Mouse (Mus musculus) MEL (cell line): ENCODE results near the gene Snrnp27. TPM values are rescaled to one million over a fixed set of nuclear protein-coding genes. Genes with fewer than 3 reads are reported as not detected.

Source experiments
- DNase-seq: peaks from one replicate; pipeline ENCODE4 v3.0.0; 2011; ENCODE audit warnings: low read depth, low spot score
- H3K27ac ChIP-seq: 2 replicates; pipeline ENCODE4 v1.5.1; 2012; ENCODE audit warnings: low read depth, mild to moderate bottlenecking, control low read depth, low read length, moderate library complexity; ENCODE audit not compliant: control insufficient read depth
- H3K27me3 ChIP-seq, 2 experiments: fragments of 150-350 bp in 1 of 2; sonication (generic) in 1 of 2; 2 replicates each; pipeline ENCODE4 v1.6.1; 2012; ENCODE audit warnings: low read length in 2 of 2, mild to moderate bottlenecking in 2 of 2, improper control_type of control experiment in 1 of 2, moderate library complexity in 1 of 2; ENCODE audit not compliant: insufficient read depth in 2 of 2, control insufficient read depth in 1 of 2
- H3K36me3 ChIP-seq, 2 experiments: 2 replicates each; pipeline ENCODE4 v1.6.1; 2012 to 2014; ENCODE audit warnings: low read length in 2 of 2, improper control_type of control experiment in 1 of 2, inconsistent platforms in 1 of 2, mild to moderate bottlenecking in 1 of 2; ENCODE audit not compliant: insufficient read depth in 2 of 2, control insufficient read depth in 1 of 2
- H3K4me1 ChIP-seq, 2 experiments: fragments of 150-350 bp in 1 of 2; sonication (generic) in 1 of 2; 2 replicates each; pipeline ENCODE4 v1.6.1; 2012; ENCODE audit warnings: low read length in 2 of 2, improper control_type of control experiment in 1 of 2, mild to moderate bottlenecking in 1 of 2; ENCODE audit not compliant: insufficient read depth in 2 of 2, control insufficient read depth in 1 of 2
- H3K4me3 ChIP-seq, 2 experiments: fragments of 150-350 bp in 1 of 2; sonication (generic) in 1 of 2; 2 replicates each; pipeline ENCODE4 v1.5.1; 2012; ENCODE audit warnings: low read depth in 2 of 2, low read length in 2 of 2, mild to moderate bottlenecking in 2 of 2, moderate library complexity in 2 of 2, control low read depth in 1 of 2, improper control_type of control experiment in 1 of 2; ENCODE audit not compliant: control insufficient read depth in 1 of 2, insufficient read depth in 1 of 2
- H3K79me2 ChIP-seq: 2 replicates; pipeline ENCODE4 v1.6.1; 2012; ENCODE audit warnings: mild to moderate bottlenecking, low read length, moderate library complexity; ENCODE audit not compliant: control insufficient read depth, poor library complexity, insufficient read depth
- H3K9ac ChIP-seq: 2 replicates; pipeline ENCODE4 v1.6.1; 2012; ENCODE audit warnings: low read depth, mild to moderate bottlenecking, control low read depth, low read length, moderate library complexity; ENCODE audit not compliant: control insufficient read depth, poor library complexity, severe bottlenecking
- H3K9me3 ChIP-seq: fragments of 150-350 bp; sonication (generic); replicated peaks from 2 replicates; pipeline ENCODE4 v1.6.1; 2012; ENCODE audit warnings: mild to moderate bottlenecking, low read length, improper control_type of control experiment, moderate library complexity; ENCODE audit not compliant: insufficient read depth
- BHLHE40 ChIP-seq: IDR thresholded peaks from 2 replicates; pipeline ENCODE4 v1.6.1; 2012; ENCODE audit warnings: low read depth, mild to moderate bottlenecking, inconsistent platforms, low read length, improper control_type of control experiment, borderline replicate concordance
- CHD1 ChIP-seq: IDR thresholded peaks from 2 replicates; pipeline ENCODE4 v1.6.1; 2012; ENCODE audit warnings: low read depth, mild to moderate bottlenecking, inconsistent platforms, low read length, improper control_type of control experiment
- CHD2 ChIP-seq: IDR thresholded peaks from 2 replicates; pipeline ENCODE4 v1.6.1; 2011; ENCODE audit warnings: low read length, improper control_type of control experiment
- ELF1 ChIP-seq: IDR thresholded peaks from 2 replicates; pipeline ENCODE4 v1.6.1; 2014; ENCODE audit warnings: low read depth, mild to moderate bottlenecking, inconsistent platforms, low read length, improper control_type of control experiment, moderate library complexity
- EP300 ChIP-seq, 2 experiments: IDR thresholded peaks; 2 replicates each; pipeline ENCODE4 v1.6.1; 2011; ENCODE audit warnings: improper control_type of control experiment in 2 of 2, low read length in 2 of 2, low read depth in 1 of 2, mild to moderate bottlenecking in 1 of 2
- GABPA ChIP-seq: IDR thresholded peaks from 2 replicates; pipeline ENCODE4 v1.6.1; 2012; ENCODE audit warnings: low read depth, mild to moderate bottlenecking, inconsistent platforms, low read length, improper control_type of control experiment, moderate library complexity
- HCFC1 ChIP-seq: IDR thresholded peaks from 2 replicates; pipeline ENCODE4 v1.6.1; 2012; ENCODE audit warnings: low read depth, mild to moderate bottlenecking, inconsistent platforms, low read length, improper control_type of control experiment, moderate library complexity
- MAX ChIP-seq: IDR thresholded peaks from 2 replicates; pipeline ENCODE4 v1.6.1; 2011; ENCODE audit warnings: low read length, improper control_type of control experiment
- MAZ ChIP-seq: IDR thresholded peaks from 2 replicates; pipeline ENCODE4 v1.6.1; 2012; ENCODE audit warnings: low read depth, mild to moderate bottlenecking, inconsistent platforms, low read length, improper control_type of control experiment
- MEF2A ChIP-seq: IDR thresholded peaks from 2 replicates; pipeline ENCODE4 v1.6.1; 2014; ENCODE audit warnings: low read depth, mild to moderate bottlenecking, inconsistent platforms, low read length, improper control_type of control experiment; ENCODE audit not compliant: poor library complexity, insufficient replicate concordance, severe bottlenecking; ENCODE audit errors: extremely low read depth
- MXI1 ChIP-seq: IDR thresholded peaks from 2 replicates; pipeline ENCODE4 v1.6.1; 2011; ENCODE audit warnings: mild to moderate bottlenecking, low read depth, low read length, improper control_type of control experiment
- MYB ChIP-seq: IDR thresholded peaks from 2 replicates; pipeline ENCODE4 v1.6.1; 2011; ENCODE audit warnings: mild to moderate bottlenecking, low read depth, low read length, improper control_type of control experiment
- MYC ChIP-seq: IDR thresholded peaks from 2 replicates; pipeline ENCODE4 v1.6.1; 2011; ENCODE audit warnings: low read depth, mild to moderate bottlenecking, low read length, improper control_type of control experiment, moderate library complexity
- NELFE ChIP-seq: IDR thresholded peaks from 2 replicates; pipeline ENCODE4 v1.6.1; 2011; ENCODE audit warnings: low read depth, low read length, improper control_type of control experiment
- POLR2A ChIP-seq, 2 experiments: IDR thresholded peaks; 2 replicates each; pipeline ENCODE4 v1.6.1; 2011 to 2012; ENCODE audit warnings: low read length in 2 of 2, mild to moderate bottlenecking in 2 of 2, control low read depth in 1 of 2, improper control_type of control experiment in 1 of 2, low read depth in 1 of 2, moderate library complexity in 1 of 2; ENCODE audit not compliant: control insufficient read depth in 1 of 2, insufficient read depth in 1 of 2, poor library complexity in 1 of 2
- POLR2AphosphoS2 ChIP-seq: IDR thresholded peaks from 2 replicates; pipeline ENCODE4 v1.6.1; 2011; ENCODE audit warnings: low read length, improper control_type of control experiment
- RCOR1 ChIP-seq: IDR thresholded peaks from 2 replicates; pipeline ENCODE4 v1.6.1; 2012; ENCODE audit warnings: low read depth, mild to moderate bottlenecking, inconsistent platforms, low read length, improper control_type of control experiment
- SIN3A ChIP-seq: IDR thresholded peaks from 2 replicates; pipeline ENCODE4 v1.6.1; 2012; ENCODE audit warnings: low read length, improper control_type of control experiment, inconsistent platforms
- TBP ChIP-seq: IDR thresholded peaks from 2 replicates; pipeline ENCODE4 v1.8.0; 2011; ENCODE audit warnings: low read depth, low read length, improper control_type of control experiment
- TCF12 ChIP-seq: IDR thresholded peaks from 2 replicates; pipeline ENCODE4 v1.6.1; 2014; ENCODE audit warnings: low read depth, mild to moderate bottlenecking, inconsistent platforms, low read length, improper control_type of control experiment, moderate library complexity
- UBTF ChIP-seq: IDR thresholded peaks from 2 replicates; pipeline ENCODE4 v1.6.1; 2012; ENCODE audit warnings: low read depth, mild to moderate bottlenecking, inconsistent platforms, low read length, improper control_type of control experiment, moderate library complexity, borderline replicate concordance; ENCODE audit not compliant: insufficient read depth
- USF1 ChIP-seq: IDR thresholded peaks from 2 replicates; pipeline ENCODE4 v1.6.1; 2014; ENCODE audit warnings: low read depth, mild to moderate bottlenecking, inconsistent platforms, low read length, improper control_type of control experiment, moderate library complexity
- USF2 ChIP-seq, 2 experiments: IDR thresholded peaks; 2 replicates each; pipeline ENCODE4 v1.6.1; 2011 to 2012; ENCODE audit warnings: improper control_type of control experiment in 2 of 2, low read length in 2 of 2, borderline replicate concordance in 1 of 2, inconsistent platforms in 1 of 2, low read depth in 1 of 2, mild to moderate bottlenecking in 1 of 2; ENCODE audit not compliant: insufficient read depth in 1 of 2
- ZMIZ1 ChIP-seq: IDR thresholded peaks from 2 replicates; pipeline ENCODE4 v1.6.1; 2012; ENCODE audit warnings: low read depth, mild to moderate bottlenecking, inconsistent platforms, low read length, improper control_type of control experiment, moderate library complexity
- polyA plus RNA-seq, 2 experiments: library from polyadenylated mRNA; stranded (reverse) in 1 of 2; unstranded in 1 of 2; fragments of >175 nt in 1 of 2; fragments of >200 nt in 1 of 2; gene quantifications; 2 replicates each; pipeline versions ENCODE4 v1.2.1 to v1.2.4; 2012; ENCODE audit warnings: low replicate concordance in 2 of 2, low read depth in 1 of 2; ENCODE audit not compliant: insufficient read length in 2 of 2, insufficient read depth in 1 of 2, missing spikeins in 1 of 2
- total RNA-seq: library from RNA; depleted of rRNA; stranded (reverse); fragments of 300-350 nt; gene quantifications from 2 replicates; pipeline ENCODE4 v1.2.3, GENCODE M21; 2012

Gene Snrnp27
- total and polyA plus RNA-seq, 3 experiments: 79.3 to 225 (median 106) TPM

- TF ChIP-seq BHLHE40: no peak
- TF ChIP-seq UBTF: no peak
- no peak for TF ChIP-seq RCOR1
- no peak for TF ChIP-seq CHD1
- no peak; the same call in 1 of the 2 replicates for TF ChIP-seq MAX
- TF ChIP-seq MEF2A: no peak
Observed at GRCm38 (mm10) chr6:86669240-86669727, 15.0 kb downstream of the Snrnp27 start (continued).

GRCm38 (mm10) chr6:86668580-86669239 lies 15.6 kb downstream of the Snrnp27 start, which contains the start of gene Mxd1:
Gene Mxd1, minus strand, starts transcription at chr6:86669161.
- peaks cover 3% of the 10 kb centered on the region for H3K79me2 ChIP-seq
- H3K9ac ChIP-seq: peak within 1 kb of the TSS; percentile 84
- no peaks in the 10 kb centered on the region for H3K9me3 ChIP-seq
- TF ChIP-seq NELFE: peak; percentile 54; the same call in 1 of the 2 replicates
- TF ChIP-seq MEF2A: no peak
- TF ChIP-seq HCFC1: 0 out of 2 replicates have a peak, but pooled peaks have one; percentile 12
- peak; percentile 46 to 84; a peak in 3 of 4 replicates for TF ChIP-seq POLR2A (IDR thresholded peaks at IDR 0.05; ENCODE audit: control insufficient read depth in 1 of 2, insufficient read depth in 1 of 2, low read depth in 1 of 2, low read length in 2 of 2, poor library complexity in 1 of 2)
- TF ChIP-seq MXI1: 0 out of 2 replicates have a peak, but pooled peaks have one; percentile 47
- H3K27ac ChIP-seq: no peak within 1 kb of the TSS; the same call in 1 of the 2 replicates
- DNase-seq: no peak
- H3K27me3 ChIP-seq: no peaks in the 10 kb centered on the region
- H3K4me3 ChIP-seq: peak within 1 kb of the TSS; percentile 85 to 89
- H3K4me1 ChIP-seq: peaks cover 12 to 22% of the 10 kb centered on the region in 2 experiments
- H3K36me3 ChIP-seq: peaks cover 0 to 19% of the 10 kb centered on the region in 2 experiments; a peak in 2 of 4 replicates

- Histone ChIP-seq H3K36me3 (peaks cover 0 to 19% of the 10 kb centered on the region in 2 experiments; a peak in 2 of 4 replicates), H3K4me3 (no peak overlapping the region), H3K79me2 (peaks cover 3% of the 10 kb centered on the region), H3K27ac (0 out of 2 replicates have a peak overlapping the region, but pooled peaks have one; percentile 99), H3K9ac (no peak overlapping the region), H3K27me3 (no peaks in the 10 kb centered on the region), H3K9me3 (no peaks in the 10 kb centered on the region), H3K4me1 (peaks cover 12 to 22% of the 10 kb centered on the region in 2 experiments)
- TF ChIP-seq RCOR1 (no peak), POLR2AphosphoS2 (no peak), TBP (no peak), HCFC1 (no peak), USF2 (IDR thresholded peaks at IDR 0.05; ENCODE audit: borderline replicate concordance in 1 of 2, insufficient read depth in 1 of 2, low read depth in 1 of 2, low read length in 2 of 2) (no peak), SIN3A (no peak), CHD2 (no peak), MYB (no peak), UBTF (no peak), MYC (no peak), TCF12 (no peak), ZMIZ1 (no peak), MAZ (no peak), GABPA (no peak), ELF1 (no peak), USF1 (no peak), EP300 (IDR thresholded peaks at IDR 0.05; ENCODE audit: low read depth in 1 of 2, low read length in 2 of 2) (no peak), MEF2A (no peak)
- peak; percentile 16 for DNase-seq
Observed at GRCm38 (mm10) chr6:86667061-86667460, 17.3 kb downstream of the Snrnp27 start.
